Mouse (Mus musculus) embryonic facial prominence, embryonic 15.5 days (tissue): Measurements from ENCODE around the gene Pcgf5. TPM values are rescaled to one million over a fixed set of nuclear protein-coding genes. Genes with fewer than 3 reads are reported as not detected.

Source experiments
- ATAC-seq: fragments of 200-750 bp; cut with Nextera tagmentation; 2 replicates; pipeline ENCODE4 v1.8.0; 2017; ENCODE audit warnings: low read depth, moderate TSS enrichment; ENCODE audit not compliant: insufficient number of reproducible peaks, low FRiP score, low TSS enrichment
- H3K27ac ChIP-seq: fragments of 300-500 bp; sonication (generic); replicated peaks from 2 replicates; pipeline ENCODE4 v1.5.1; 2015; ENCODE audit warnings: mild to moderate bottlenecking, inconsistent platforms
- H3K27me3 ChIP-seq: fragments of 300-500 bp; sonication (generic); 2 replicates; pipeline ENCODE4 v1.6.1; 2015; ENCODE audit warnings: inconsistent platforms
- H3K36me3 ChIP-seq: fragments of 300-500 bp; sonication (generic); 2 replicates; pipeline ENCODE4 v1.6.1; 2015; ENCODE audit warnings: mild to moderate bottlenecking, inconsistent platforms
- H3K4me1 ChIP-seq: fragments of 300-500 bp; sonication (generic); 2 replicates; pipeline ENCODE4 v1.6.1; 2015; ENCODE audit warnings: inconsistent platforms
- H3K4me2 ChIP-seq: fragments of 300-500 bp; sonication (generic); replicated peaks from 2 replicates; pipeline ENCODE4 v1.6.1; 2015; ENCODE audit warnings: mild to moderate bottlenecking, inconsistent platforms
- H3K4me3 ChIP-seq: fragments of 300-500 bp; sonication (generic); replicated peaks from 2 replicates; pipeline ENCODE4 v1.5.1; 2015; ENCODE audit warnings: mild to moderate bottlenecking, inconsistent platforms
- H3K9ac ChIP-seq: fragments of 300-500 bp; sonication (generic); 2 replicates; pipeline ENCODE4 v1.6.1; 2015; ENCODE audit warnings: inconsistent platforms
- H3K9me3 ChIP-seq: fragments of 300-500 bp; sonication (generic); replicated peaks from 2 replicates; pipeline ENCODE4 v1.6.1; 2016; ENCODE audit warnings: inconsistent platforms
- WGBS: fragments of 180-500 bp; shearing (Covaris S2); methylation state at CpG from one replicate; pipeline ENCODE4 v1.1.7; 2015; 5-methylcytosine and 5-hydroxymethylcytosine counted together
- polyA plus RNA-seq: library from polyadenylated mRNA; unstranded; fragments of >200 nt; fragmentation: Nextera tagmentation; extraction: Ambion mirVana; gene quantifications from 2 replicates; pipeline ENCODE4 v1.2.1, GENCODE M21; 2015

Pcgf5 gene
- polyA plus RNA-seq, result 8.3 and 10.2 TPM in 2 replicates

DNA sequence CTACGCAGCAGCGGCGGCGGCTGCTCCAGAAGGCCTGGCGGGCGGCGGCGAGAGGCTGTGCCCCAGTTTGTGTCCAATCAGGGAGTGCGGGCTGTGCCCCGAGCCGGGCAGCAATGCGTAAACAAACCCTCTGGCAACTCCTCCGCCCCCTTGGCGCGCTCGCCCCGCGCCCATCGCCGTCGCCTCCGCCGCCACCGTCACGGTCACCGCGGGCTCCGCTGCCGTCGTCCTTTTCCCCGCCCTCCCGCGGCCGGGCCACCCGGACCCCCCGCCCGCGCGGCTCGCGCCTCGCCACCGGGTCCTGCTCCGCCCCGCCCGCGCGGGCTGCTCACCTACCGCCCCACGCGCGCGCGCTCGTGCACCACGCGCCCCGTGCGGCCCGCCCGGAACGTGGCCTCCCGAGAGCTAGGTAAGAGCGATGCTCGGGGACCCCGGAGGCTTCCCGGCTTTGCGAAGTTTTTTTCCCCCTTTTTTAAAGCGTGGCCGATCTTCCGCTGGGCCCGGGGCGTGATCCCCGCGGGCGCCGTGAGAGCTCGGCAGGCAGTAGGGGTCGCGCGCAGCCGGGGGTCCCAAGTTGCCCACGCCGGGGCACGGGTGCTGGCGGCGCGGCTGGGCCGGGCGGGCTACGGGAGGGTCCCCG is at the start of gene Pcgf5:
Gene Pcgf5 (plus strand): TSS at position 149 of the 640 bp plus-strand sequence.
- Histone ChIP-seq H3K9ac (peak within 1 kb of the TSS; percentile 34), H3K4me2 (peak within 1 kb of the TSS; percentile 89), H3K4me3 (peak within 1 kb of the TSS; percentile 70), H3K27ac (no peak within 1 kb of the TSS), H3K4me1 (peaks cover 8% of the 10 kb centered on the region; the same call in 1 of the 2 replicates), H3K27me3 (peaks cover 34% of the 10 kb centered on the region), H3K9me3 (no peaks in the 10 kb centered on the region), H3K36me3 (no peaks in the 10 kb centered on the region)
- peak; percentile 71 for ATAC-seq
- under 1% methylated on average over 91 of the region's 92 CpGs for whole genome bisulfite sequencing

DNA sequence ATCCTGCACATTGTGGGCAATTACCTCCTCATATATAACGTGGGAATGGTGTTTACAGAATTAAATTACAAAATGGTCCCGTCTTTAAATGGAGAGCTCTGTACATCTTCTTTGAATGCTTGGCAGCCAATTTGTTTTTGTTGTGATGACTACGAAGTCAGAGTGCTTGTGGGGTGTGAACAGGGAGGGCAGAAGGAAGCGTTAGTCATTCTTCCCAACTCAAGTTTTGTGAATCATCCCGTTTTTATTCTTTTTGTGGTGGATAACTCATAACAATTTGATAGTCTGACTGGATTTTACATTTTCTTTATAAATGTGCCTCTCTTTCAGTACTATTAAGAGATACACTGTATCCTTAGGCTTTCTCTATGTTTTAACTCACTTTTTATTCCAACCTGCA is 42.6 kb upstream of the Pcgf5 start:
- ATAC-seq, result no peak
- WGBS, result 62% methylated on average over 5 of the region's 5 CpGs
- no peaks in the 10 kb centered on the region for H3K4me1 ChIP-seq
- H3K9ac ChIP-seq, result no peak overlapping the region
- no peaks in the 10 kb centered on the region for H3K36me3 ChIP-seq
- no peak overlapping the region for H3K4me2 ChIP-seq
- no peaks in the 10 kb centered on the region for H3K27me3 ChIP-seq
- no peak overlapping the region for H3K27ac ChIP-seq
- H3K4me3 ChIP-seq, result no peak overlapping the region
- H3K9me3 ChIP-seq, result no peaks in the 10 kb centered on the region

DNA sequence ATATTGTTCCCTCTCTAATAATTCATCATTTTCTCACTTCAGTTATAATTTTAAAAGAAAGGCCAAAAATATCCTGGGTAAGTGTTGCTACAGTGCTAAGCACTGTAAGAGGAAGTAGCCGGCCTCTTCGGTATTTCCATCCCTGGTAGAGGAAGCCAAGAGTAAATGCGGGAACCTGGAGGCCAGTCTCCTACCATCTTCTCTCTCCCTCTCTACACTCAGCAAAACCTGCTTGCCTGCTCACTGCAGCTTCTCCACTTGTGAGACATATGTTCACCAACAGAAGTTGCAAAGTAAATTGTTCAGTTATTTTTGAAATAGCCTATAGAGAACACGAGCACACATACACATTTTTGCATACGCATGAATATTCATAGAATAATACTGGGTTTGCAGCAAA is 34.1 kb upstream of the Pcgf5 start:
- H3K4me1 ChIP-seq, result no peaks in the 10 kb centered on the region

DNA sequence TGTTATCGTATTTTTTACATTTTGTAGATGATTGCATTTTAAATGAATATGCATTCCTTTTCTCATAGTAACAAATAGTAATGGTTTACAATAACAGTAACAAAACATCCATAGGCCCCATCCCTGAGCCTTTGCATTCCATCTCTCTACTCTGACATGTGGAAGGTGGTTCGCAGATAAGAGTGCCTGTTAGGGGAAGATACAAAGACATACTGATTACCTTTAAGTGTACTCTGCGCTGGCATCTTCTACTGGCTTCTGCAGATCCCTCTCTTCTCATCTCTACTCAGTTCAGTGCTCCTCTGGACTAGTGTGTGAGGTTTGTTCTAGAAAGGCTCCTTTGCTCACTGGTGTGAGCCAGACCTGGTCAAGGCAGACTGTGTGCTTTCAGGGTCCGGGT is 28.4 kb upstream of the Pcgf5 start:
- no peak overlapping the region for H3K9ac ChIP-seq
- no peaks in the 10 kb centered on the region for H3K4me1 ChIP-seq
- WGBS, result 88% methylated on average over 4 of the region's 4 CpGs
- H3K36me3 ChIP-seq, result no peaks in the 10 kb centered on the region
- H3K4me2 ChIP-seq, result no peak overlapping the region
- H3K27me3 ChIP-seq, result no peaks in the 10 kb centered on the region
- H3K4me3 ChIP-seq, result no peak overlapping the region
- H3K9me3 ChIP-seq, result no peaks in the 10 kb centered on the region
- ATAC-seq, result no peak
- no peak overlapping the region for H3K27ac ChIP-seq

More for the DNA sequence above, 34.1 kb upstream of the Pcgf5 start:
- Histone ChIP-seq H3K9ac (no peak overlapping the region), H3K4me2 (no peak overlapping the region), H3K9me3 (no peaks in the 10 kb centered on the region), H3K27me3 (no peaks in the 10 kb centered on the region), H3K4me3 (no peak overlapping the region), H3K36me3 (no peaks in the 10 kb centered on the region), H3K27ac (no peak overlapping the region)
- 84% methylated on average over 5 of the region's 5 CpGs for WGBS
- ATAC-seq, result no peak

GRCm38 (mm10) chr19:36321066-36321465 is 27.0 kb upstream of the Pcgf5 start:
- no peaks in the 10 kb centered on the region for H3K9me3 ChIP-seq
- no peak overlapping the region for H3K9ac ChIP-seq
- H3K4me2 ChIP-seq, result no peak overlapping the region
- 88% methylated on average over 3 of the region's 3 CpGs for WGBS
- no peak for ATAC-seq
- H3K36me3 ChIP-seq, result no peaks in the 10 kb centered on the region
- no peaks in the 10 kb centered on the region for H3K4me1 ChIP-seq
- no peak overlapping the region for H3K4me3 ChIP-seq
- H3K27ac ChIP-seq, result no peak overlapping the region
- no peaks in the 10 kb centered on the region for H3K27me3 ChIP-seq

- H3K9ac ChIP-seq, result no peak overlapping the region
- no peak overlapping the region for H3K4me2 ChIP-seq
- H3K4me3 ChIP-seq, result no peak overlapping the region
- ATAC-seq, result no peak
- H3K4me1 ChIP-seq, result no peaks in the 10 kb centered on the region
- no peaks in the 10 kb centered on the region for H3K27me3 ChIP-seq
- no peaks in the 10 kb centered on the region for H3K36me3 ChIP-seq
- 69% methylated on average over 2 of the region's 2 CpGs for WGBS
- no peaks in the 10 kb centered on the region for H3K9me3 ChIP-seq
- H3K27ac ChIP-seq, result no peak overlapping the region
These were observed 24.8 kb upstream of the Pcgf5 start for GRCm38 (mm10) chr19:36323326-36323725.

DNA sequence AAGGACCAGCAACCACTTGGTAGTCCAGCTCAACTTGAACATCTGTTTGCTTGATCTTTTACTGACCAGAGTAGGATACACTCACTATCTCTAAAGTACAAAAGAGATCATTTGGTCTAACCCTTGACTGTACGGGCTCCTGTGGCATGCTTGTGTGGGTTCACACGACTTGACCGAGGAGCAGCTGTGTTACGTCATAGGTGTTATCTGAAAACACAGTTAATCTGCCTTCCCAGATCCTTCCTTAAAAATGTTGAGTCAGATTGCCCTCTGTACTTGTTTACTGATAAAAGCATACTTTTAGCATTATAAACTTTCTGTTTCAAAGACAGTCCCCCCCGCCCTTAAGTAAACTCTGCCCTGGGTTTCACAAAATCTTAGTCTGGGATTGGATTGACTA is 19.4 kb upstream of the Pcgf5 start:
- ATAC-seq, result no peak
- Histone ChIP-seq H3K4me2 (no peak overlapping the region), H3K36me3 (no peaks in the 10 kb centered on the region), H3K9ac (no peak overlapping the region), H3K27me3 (no peaks in the 10 kb centered on the region), H3K4me3 (no peak overlapping the region), H3K27ac (no peak overlapping the region), H3K9me3 (no peaks in the 10 kb centered on the region), H3K4me1 (no peaks in the 10 kb centered on the region)
- 81% methylated on average over 5 of the region's 5 CpGs for WGBS

GRCm38 (mm10) chr19:36347376-36347775 is 733 bp upstream of the Pcgf5 start:
- no peak for ATAC-seq
- peak overlapping the region; percentile 70 for H3K4me3 ChIP-seq
- no peak overlapping the region for H3K9ac ChIP-seq
- H3K27me3 ChIP-seq, result peaks cover 34% of the 10 kb centered on the region
- H3K36me3 ChIP-seq, result no peaks in the 10 kb centered on the region
- H3K9me3 ChIP-seq, result no peaks in the 10 kb centered on the region
- WGBS, result 16% methylated on average over 6 of the region's 6 CpGs
- peak overlapping the region; percentile 89; the same call in 1 of the 2 replicates for H3K4me2 ChIP-seq
- peaks cover 8% of the 10 kb centered on the region; the same call in 1 of the 2 replicates for H3K4me1 ChIP-seq
- no peak overlapping the region for H3K27ac ChIP-seq

DNA sequence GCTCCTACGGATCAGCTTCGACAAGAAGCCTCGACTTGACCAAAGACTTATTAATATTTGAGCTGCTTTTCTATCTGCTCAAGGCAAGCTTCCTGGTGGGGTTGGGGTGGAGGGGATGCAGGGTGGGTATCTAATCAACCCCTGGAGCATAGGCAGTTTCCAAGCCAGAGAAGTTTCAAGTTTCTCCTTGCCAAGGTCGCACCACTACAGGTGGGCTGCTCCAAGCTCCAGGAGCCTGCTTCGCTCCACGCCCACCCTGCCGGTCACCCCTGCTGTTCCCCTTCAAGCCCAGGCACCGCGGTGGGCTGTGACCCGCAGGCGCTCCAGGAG is 313 bp upstream of the Pcgf5 start:
- Histone ChIP-seq H3K36me3 (no peaks in the 10 kb centered on the region), H3K4me3 (peak overlapping the region; percentile 70), H3K9ac (peak overlapping the region; percentile 34; the same call in 1 of the 2 replicates), H3K27ac (no peak overlapping the region), H3K9me3 (no peaks in the 10 kb centered on the region), H3K4me2 (peak overlapping the region; percentile 89), H3K27me3 (peaks cover 34% of the 10 kb centered on the region), H3K4me1 (peaks cover 8% of the 10 kb centered on the region; the same call in 1 of the 2 replicates)
- under 1% methylated on average over 11 of the region's 11 CpGs for WGBS
- no peak for ATAC-seq

DNA sequence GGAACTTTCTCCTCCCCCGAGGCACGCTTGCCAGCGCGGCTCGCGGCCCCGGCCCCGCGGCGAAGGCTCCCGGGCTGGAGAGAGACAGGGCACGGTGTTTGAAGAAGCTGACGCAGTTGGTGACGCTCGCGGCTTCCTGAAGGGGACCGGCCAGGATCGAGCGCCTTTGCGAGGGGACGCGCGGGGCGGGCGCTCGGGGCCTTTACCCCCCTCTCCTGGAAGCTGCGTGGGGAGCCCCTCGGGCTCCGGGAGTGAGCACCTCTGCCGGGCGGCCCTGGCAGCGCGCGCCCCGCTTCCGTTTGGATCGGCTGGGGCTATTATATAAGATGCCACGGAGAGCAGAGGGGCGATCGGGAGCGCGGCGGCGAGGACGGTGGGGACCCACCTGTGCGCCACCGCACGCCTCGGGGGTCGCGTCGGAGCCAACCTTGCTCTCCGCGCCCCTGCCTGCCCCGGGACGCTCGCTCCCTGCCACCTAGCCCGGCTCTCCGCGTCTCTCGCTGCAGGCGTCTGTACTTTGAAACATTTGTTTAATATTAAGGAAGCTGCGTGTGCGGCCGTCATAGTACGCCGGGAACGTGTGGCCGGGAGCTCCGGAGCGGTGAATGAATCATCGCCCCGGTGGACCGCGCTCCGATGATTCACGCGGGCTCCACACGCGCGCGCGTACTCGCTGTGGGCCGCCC is 835 bp downstream of the Pcgf5 start:
- Histone ChIP-seq H3K27me3 (peaks cover 34% of the 10 kb centered on the region), H3K9me3 (no peaks in the 10 kb centered on the region), H3K4me2 (peak overlapping the region; percentile 89), H3K9ac (peak overlapping the region; percentile 34), H3K4me3 (peak overlapping the region; percentile 70), H3K36me3 (no peaks in the 10 kb centered on the region), H3K4me1 (peaks cover 8% of the 10 kb centered on the region; the same call in 1 of the 2 replicates), H3K27ac (no peak overlapping the region)
- WGBS, result under 1% methylated on average over 82 of the region's 85 CpGs
- peak; percentile 79 for ATAC-seq

- H3K4me2 ChIP-seq, result peak overlapping the region; percentile 89
- peak overlapping the region; percentile 70 for H3K4me3 ChIP-seq
- no peaks in the 10 kb centered on the region for H3K9me3 ChIP-seq
- WGBS, result 3% methylated on average over 15 of the region's 15 CpGs
- H3K4me1 ChIP-seq, result peaks cover 8% of the 10 kb centered on the region; the same call in 1 of the 2 replicates
- H3K36me3 ChIP-seq, result no peaks in the 10 kb centered on the region
- 0 out of 2 replicates have a peak overlapping the region, but pooled peaks have one; percentile 34 for H3K9ac ChIP-seq
- no peak for ATAC-seq
- H3K27ac ChIP-seq, result no peak overlapping the region
- H3K27me3 ChIP-seq, result peaks cover 34% of the 10 kb centered on the region
These were observed 1.4 kb downstream of the Pcgf5 start for GRCm38 (mm10) chr19:36349487-36349955.
